Mouse (Mus musculus): ENCODE measurements around the gene Tsen54. TPM values are rescaled to one million over a fixed set of nuclear protein-coding genes. Genes with fewer than 3 reads are reported as not detected.

The Tsen54 gene
- polyA plus RNA-seq (2015; fragmentation: Nextera tagmentation; extraction: Ambion mirVana) = 16.1 and 18.3 TPM in 2 replicates

DNA sequence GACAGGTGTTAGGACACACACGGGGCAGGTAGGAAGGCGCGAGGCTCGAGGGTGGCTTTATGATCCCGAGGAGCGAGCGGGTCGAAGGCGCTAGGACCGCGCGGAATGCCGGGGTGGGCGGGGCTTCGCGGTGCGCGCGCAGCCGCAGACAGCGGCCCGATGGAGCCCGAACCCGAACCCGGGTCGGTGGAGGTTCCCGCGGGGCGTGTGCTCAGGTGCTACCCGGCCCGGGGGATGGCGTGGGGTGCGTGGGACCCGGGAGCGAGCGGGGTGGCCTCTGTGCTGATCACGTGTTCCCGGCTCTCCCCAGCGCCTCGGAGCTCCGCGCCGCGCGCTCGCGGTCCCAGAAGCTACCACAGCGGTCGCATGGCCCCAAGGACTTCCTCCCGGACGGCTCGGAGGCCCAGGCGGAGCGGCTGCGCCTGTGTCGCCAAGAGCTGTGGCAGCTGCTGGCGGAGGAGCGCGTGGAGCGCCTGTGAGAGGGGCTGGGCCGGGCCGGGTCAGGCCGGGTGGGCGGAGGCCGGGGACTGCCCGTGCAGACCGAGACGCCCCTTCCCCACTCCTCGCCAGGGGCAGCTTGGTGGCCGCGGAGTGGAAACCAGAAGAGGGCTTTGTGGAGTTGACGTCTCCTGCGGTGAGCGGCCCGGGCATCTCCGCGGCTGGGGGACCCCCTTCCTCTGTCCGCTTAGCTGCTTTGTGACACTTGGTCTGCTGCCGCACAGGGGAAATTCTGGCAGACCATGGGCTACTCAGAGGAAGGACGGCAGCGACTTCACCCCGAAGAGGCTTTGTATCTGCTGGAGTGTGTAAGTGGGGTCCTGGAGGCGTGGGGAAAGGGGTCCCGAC is at the start of gene Tsen54:
Gene Tsen54 (plus strand): TSS at position 120 of the 846 bp plus-strand sequence.

DNA sequence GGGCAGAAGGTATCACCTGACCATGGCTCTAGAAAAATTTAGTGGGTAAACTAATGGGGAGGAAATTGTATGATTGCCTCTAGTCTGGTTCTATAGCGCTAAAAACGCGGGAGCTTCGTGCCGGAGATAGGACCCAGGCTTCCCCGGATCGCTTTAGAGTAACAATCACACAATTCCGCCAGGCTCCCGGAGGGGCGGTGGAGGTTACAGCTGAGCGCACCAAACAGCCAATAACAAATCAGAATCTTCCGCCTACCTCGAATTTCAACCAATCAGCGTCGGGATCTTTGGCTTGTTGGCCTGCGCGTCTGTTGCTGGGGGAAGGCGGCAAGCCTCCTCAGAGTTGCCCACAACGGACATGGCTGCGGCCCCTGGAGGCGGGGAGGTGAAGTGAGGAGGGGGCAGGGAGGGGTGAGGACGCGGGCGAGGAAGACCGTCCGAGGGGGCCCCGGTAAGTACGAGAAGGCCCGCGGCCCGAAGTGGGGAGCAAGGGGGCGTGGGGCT is 49.4 kb upstream of the Tsen54 start, which contains the start of gene Tmem94:
Gene Tmem94 (plus strand): TSS at position 331 of the 504 bp plus-strand sequence.

DNA sequence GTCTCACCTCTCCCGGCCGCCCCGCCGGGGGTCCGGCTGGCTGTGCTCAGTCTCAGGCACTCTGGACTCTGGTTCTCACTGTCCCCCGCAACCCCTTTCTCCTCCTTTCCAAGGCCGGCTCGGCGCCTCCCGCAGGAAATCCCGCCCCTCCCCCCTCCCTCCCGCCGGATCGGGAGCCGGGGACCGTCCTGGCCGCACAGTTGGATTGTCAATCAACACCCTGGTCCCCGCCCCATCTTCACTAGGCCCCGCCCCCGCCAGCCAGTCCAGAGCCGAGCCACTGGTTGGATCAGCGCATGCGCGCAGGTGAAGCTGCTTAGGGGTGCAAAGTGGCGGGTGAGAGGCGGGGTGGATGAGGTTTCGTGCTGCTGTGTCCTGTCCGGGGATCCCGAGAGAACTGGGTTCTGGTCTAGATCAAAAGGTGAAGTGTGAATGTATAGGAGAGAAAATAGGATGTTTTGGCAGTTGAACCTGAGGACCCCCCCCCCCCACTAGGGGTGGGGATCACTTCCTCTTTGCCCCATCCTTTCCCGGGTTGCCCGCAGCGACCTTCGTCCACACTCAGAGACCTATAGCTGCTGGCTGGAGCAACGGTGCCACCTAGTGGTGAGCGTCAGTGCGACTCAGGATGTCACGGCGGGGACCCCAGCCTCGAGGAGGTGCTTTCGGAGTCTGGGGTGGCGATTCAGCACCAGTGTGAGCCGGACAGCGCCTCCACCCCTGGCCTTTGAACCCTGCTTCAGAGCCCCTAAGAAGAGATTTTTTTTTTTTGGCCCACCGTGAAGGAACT is 822 bp upstream of the Tsen54 start, which contains the start of gene Caskin2:
Gene Caskin2 (minus strand): TSS at position 133 of the 790 bp plus-strand sequence.

DNA sequence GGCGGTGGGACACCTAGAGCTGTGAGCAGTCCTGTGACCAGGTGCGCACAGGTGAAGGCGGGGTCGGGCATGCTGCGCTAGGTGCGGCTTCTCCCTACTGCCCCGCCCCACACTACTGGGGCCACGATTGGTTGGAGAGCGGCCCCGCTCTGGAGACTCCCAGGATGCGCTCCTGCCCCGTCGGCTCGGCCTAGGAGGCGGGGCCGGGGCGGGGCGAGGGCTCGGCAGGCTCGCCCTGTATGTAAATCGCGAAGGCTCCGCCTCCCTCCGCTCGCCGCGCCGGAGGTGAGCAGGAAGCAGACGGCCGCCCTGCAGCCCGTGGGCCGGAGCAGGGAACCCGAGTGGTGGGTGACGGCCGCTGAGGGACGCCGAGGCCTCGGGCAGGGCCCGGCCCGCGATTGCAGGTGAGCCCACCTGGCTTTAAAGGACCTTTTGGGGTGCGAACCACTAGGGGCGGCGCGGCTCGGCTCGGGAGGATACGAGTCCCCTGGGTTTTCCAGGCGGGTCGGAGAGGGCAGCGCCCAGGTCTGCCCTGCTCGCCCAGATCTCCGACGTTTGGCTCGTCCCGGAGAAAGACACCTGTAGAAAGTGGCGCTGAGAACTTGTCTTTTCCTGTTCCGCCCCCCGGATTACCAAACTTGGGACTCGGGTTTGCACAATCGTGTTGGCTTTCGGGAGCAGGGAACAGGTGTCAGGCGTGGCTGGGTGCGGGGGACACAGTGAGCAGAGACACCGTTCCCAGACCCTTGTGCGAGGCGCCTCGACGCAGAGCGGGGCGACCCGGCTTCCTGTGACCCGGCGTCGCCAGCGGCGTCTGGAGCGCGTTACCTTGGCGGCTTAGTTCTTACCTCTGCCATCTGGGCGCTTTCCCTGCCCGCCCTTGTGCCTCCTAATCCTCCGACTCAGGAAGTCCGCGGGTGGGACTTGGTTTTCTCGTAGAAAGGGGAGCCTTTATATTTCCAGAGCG is 9.5 kb downstream of the Tsen54 start, which contains the start of gene Llgl2:
Gene Llgl2 (plus strand): TSS at position 276 of the 967 bp plus-strand sequence.

DNA sequence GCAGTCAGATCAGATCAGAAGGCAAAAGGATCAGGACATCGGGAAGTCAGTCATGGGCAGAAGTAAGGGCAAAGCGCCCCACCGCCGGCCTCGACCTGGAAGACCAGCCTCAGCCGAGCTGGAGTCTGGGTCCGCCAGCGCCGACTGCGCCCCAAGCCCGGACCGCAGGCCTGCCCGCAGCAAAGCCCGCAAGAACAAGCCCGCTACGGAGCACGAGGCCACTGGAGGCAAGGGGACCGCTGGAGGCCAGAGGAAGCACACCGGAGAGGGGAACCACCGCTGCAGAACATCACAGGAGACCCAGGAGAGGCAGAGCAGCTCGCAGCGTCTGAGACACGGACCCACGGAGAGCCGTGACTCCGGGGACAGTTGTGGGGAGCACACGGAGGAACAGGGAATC is 43.8 kb downstream of the Tsen54 start, which contains the start of gene Myo15b:
Gene Myo15b (plus strand): TSS at position 53 of the 400 bp plus-strand sequence.

Other genes with a start within 250 kb of the Tsen54 start
- 48.3 and 49.0 TPM in 2 replicates for gene Mrps7, start 210.8 kb upstream of the Tsen54 start, polyA plus RNA-seq (2015; fragmentation: Nextera tagmentation; extraction: Ambion mirVana)
- 8.6 and 8.9 TPM in 2 replicates for gene Gga3, start 210.7 kb upstream of the Tsen54 start, polyA plus RNA-seq (2015; fragmentation: Nextera tagmentation; extraction: Ambion mirVana)
- gene Mif4gd, start 201.8 kb upstream of the Tsen54 start, polyA plus RNA-seq (2015; fragmentation: Nextera tagmentation; extraction: Ambion mirVana) = 40.0 and 42.2 TPM in 2 replicates
- 12.7 and 15.1 TPM in 2 replicates for gene Slc25a19, start 186.4 kb upstream of the Tsen54 start, polyA plus RNA-seq (2015; fragmentation: Nextera tagmentation; extraction: Ambion mirVana)
- gene Grb2, start 106.1 kb upstream of the Tsen54 start, polyA plus RNA-seq (2015; fragmentation: Nextera tagmentation; extraction: Ambion mirVana) = 55.2 and 60.1 TPM in 2 replicates
- 7.7 and 9.8 TPM in 2 replicates for gene Tmem94, start 49.3 kb upstream of the Tsen54 start, polyA plus RNA-seq (2015; fragmentation: Nextera tagmentation; extraction: Ambion mirVana)
- 4.4 and 5.7 TPM in 2 replicates for gene Caskin2, start 1.1 kb upstream of the Tsen54 start, polyA plus RNA-seq (2015; fragmentation: Nextera tagmentation; extraction: Ambion mirVana)
- gene Llgl2, start 9.3 kb downstream of the Tsen54 start, polyA plus RNA-seq (2015; fragmentation: Nextera tagmentation; extraction: Ambion mirVana) = 2.9 and 3.4 TPM in 2 replicates
- 0.76 and 0.81 TPM in 2 replicates for gene Myo15b, start 43.7 kb downstream of the Tsen54 start, polyA plus RNA-seq (2015; fragmentation: Nextera tagmentation; extraction: Ambion mirVana)
- gene Smim5, start 85.2 kb downstream of the Tsen54 start, polyA plus RNA-seq (2015; fragmentation: Nextera tagmentation; extraction: Ambion mirVana) = 47.8 and 61.8 TPM in 2 replicates
- gene Smim6, start 97.3 kb downstream of the Tsen54 start, polyA plus RNA-seq (2015; fragmentation: Nextera tagmentation; extraction: Ambion mirVana) = 8.5 and 11.9 TPM in 2 replicates
- gene Sap30bp, start 118.6 kb downstream of the Tsen54 start, polyA plus RNA-seq (2015; fragmentation: Nextera tagmentation; extraction: Ambion mirVana) = 26.1 and 26.4 TPM in 2 replicates
- gene Recql5, start 118.8 kb downstream of the Tsen54 start, polyA plus RNA-seq (2015; fragmentation: Nextera tagmentation; extraction: Ambion mirVana) = 9.9 and 10.8 TPM in 2 replicates
- 0.88 and 0.97 TPM in 2 replicates for gene Itgb4, start 160.0 kb downstream of the Tsen54 start, polyA plus RNA-seq (2015; fragmentation: Nextera tagmentation; extraction: Ambion mirVana)
- 46.4 and 52.6 TPM in 2 replicates for gene Galk1, start 198.0 kb downstream of the Tsen54 start, polyA plus RNA-seq (2015; fragmentation: Nextera tagmentation; extraction: Ambion mirVana)
- gene H3f3b, start 213.2 kb downstream of the Tsen54 start, polyA plus RNA-seq (2015; fragmentation: Nextera tagmentation; extraction: Ambion mirVana) = 1,286 and 1,302 TPM in 2 replicates
- gene Unk, start 215.6 kb downstream of the Tsen54 start, polyA plus RNA-seq (2015; fragmentation: Nextera tagmentation; extraction: Ambion mirVana) = 11.0 and 13.6 TPM in 2 replicates

Measured in spleen, postnatal 0 days (tissue).